Mouse (Mus musculus) G1E (cell line): ENCODE measurements around the gene Tmem132d.

Experiments used
- CTCF ChIP-seq: IDR thresholded peaks from 2 replicates; pipeline ENCODE4 v1.5.1; 2012; ENCODE audit warnings: low read depth, low read length, inconsistent platforms, mixed read lengths
- GATA1 ChIP-seq: IDR thresholded peaks from 2 replicates; pipeline ENCODE4 v1.6.1; 2012; ENCODE audit warnings: borderline replicate concordance, low read length, inconsistent platforms, mixed read lengths
- GATA2 ChIP-seq: IDR thresholded peaks from 2 replicates; pipeline ENCODE4 v1.6.1; 2012; ENCODE audit warnings: low read depth, low read length, inconsistent platforms, borderline replicate concordance
- POLR2AphosphoS5 ChIP-seq: IDR thresholded peaks from 2 replicates; pipeline ENCODE4 v1.6.1; 2012; ENCODE audit warnings: low read depth, low read length, inconsistent platforms; ENCODE audit not compliant: insufficient replicate concordance
- TAL1 ChIP-seq: conservative IDR thresholded peaks from 2 replicates; pipeline ENCODE4 v1.6.1; 2012; ENCODE audit warnings: low read depth, low read length, inconsistent platforms, mixed read lengths

DNA sequence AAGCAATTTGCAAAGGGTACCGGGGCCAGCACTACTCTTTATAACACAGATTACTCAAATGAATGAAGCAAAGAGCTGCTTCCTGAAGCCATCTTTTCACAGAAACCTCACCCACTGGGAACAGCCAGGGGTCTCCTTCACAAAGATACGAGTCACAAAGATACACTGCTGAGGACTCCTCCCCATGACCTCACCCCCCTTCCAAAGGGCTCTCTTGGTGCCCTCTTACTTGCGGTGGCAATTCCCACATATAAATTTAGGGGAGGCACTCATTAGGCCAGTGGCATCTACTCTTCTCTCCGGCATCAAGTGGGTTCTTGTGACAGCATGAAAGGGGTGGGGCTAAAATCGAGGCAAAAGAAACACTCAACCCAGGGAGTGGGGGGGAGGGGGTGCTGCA lies 8.2 kb upstream of the Tmem132d start:
- TF ChIP-seq CTCF, result no peak
- TF ChIP-seq POLR2AphosphoS5, result no peak
- no peak for TF ChIP-seq TAL1
- no peak for TF ChIP-seq GATA1
- TF ChIP-seq GATA2, result no peak
